Mouse (Mus musculus) heart, embryonic 13.5 days (tissue): ENCODE measurements around the gene Sergef. TPM values are rescaled to one million over a fixed set of nuclear protein-coding genes. Genes with fewer than 3 reads are reported as not detected.
A peak's percentile ranks its signal among the peaks of the same experiment; 100 is the strongest.

Source experiments
- ATAC-seq: fragments of 200-750 bp; cut with Nextera tagmentation; 2 replicates; pipeline ENCODE4 v1.8.0; 2017; ENCODE audit warnings: moderate TSS enrichment; ENCODE audit not compliant: insufficient number of reproducible peaks, low FRiP score, low TSS enrichment; ENCODE audit errors: extremely low read depth
- H3K27ac ChIP-seq: fragments of 300-500 bp; sonication (generic); replicated peaks from 2 replicates; pipeline ENCODE4 v1.5.1; 2015; ENCODE audit warnings: moderate library complexity, mild to moderate bottlenecking, inconsistent platforms
- H3K27me3 ChIP-seq: fragments of 300-500 bp; sonication (generic); replicated peaks from 2 replicates; pipeline ENCODE4 v1.6.1; 2015; ENCODE audit warnings: mild to moderate bottlenecking, inconsistent platforms
- H3K36me3 ChIP-seq: fragments of 300-500 bp; sonication (generic); 2 replicates; pipeline ENCODE4 v1.6.1; 2015; ENCODE audit warnings: mild to moderate bottlenecking, inconsistent platforms
- H3K4me1 ChIP-seq: fragments of 300-500 bp; sonication (generic); 2 replicates; pipeline ENCODE4 v1.6.1; 2015; ENCODE audit warnings: inconsistent platforms
- H3K4me2 ChIP-seq: fragments of 300-500 bp; sonication (generic); 2 replicates; pipeline ENCODE4 v1.6.1; 2015; ENCODE audit warnings: inconsistent platforms, mild to moderate bottlenecking, moderate library complexity
- H3K4me3 ChIP-seq: fragments of 300-500 bp; sonication (generic); 2 replicates; pipeline ENCODE4 v1.5.1; 2015; ENCODE audit warnings: moderate library complexity, mild to moderate bottlenecking, inconsistent platforms
- H3K9ac ChIP-seq: fragments of 300-500 bp; sonication (generic); 2 replicates; pipeline ENCODE4 v1.6.1; 2015; ENCODE audit warnings: inconsistent platforms, mild to moderate bottlenecking, moderate library complexity
- H3K9me3 ChIP-seq: fragments of 300-500 bp; sonication (generic); 2 replicates; pipeline ENCODE4 v1.6.1; 2016; ENCODE audit warnings: inconsistent platforms
- WGBS: fragments of 180-500 bp; shearing (Covaris S2); methylation state at CpG from one replicate; pipeline ENCODE4 v1.1.7; 2015; ENCODE audit warnings: mixed read lengths; 5-methylcytosine and 5-hydroxymethylcytosine counted together
- polyA plus RNA-seq: library from polyadenylated mRNA; unstranded; fragments of >200 nt; fragmentation: Nextera tagmentation; extraction: Ambion mirVana; gene quantifications from 2 replicates; pipeline ENCODE4 v1.2.1, GENCODE M21; 2015

The Sergef gene
- polyA plus RNA-seq, 1 experiment from 2014 or later, result 12.2 TPM

GRCm38 (mm10) chr7:46615256-46615977, 24.2 kb downstream of the Sergef start:
- Histone ChIP-seq H3K9me3 (no peaks in the 10 kb centered on the region), H3K4me2 (no peak overlapping the region), H3K36me3 (peaks cover 10% of the 10 kb centered on the region), H3K27me3 (no peaks in the 10 kb centered on the region), H3K4me3 (no peak overlapping the region), H3K4me1 (peaks cover 47% of the 10 kb centered on the region), H3K27ac (peak overlapping the region; percentile 74), H3K9ac (no peak overlapping the region)
- no peak for ATAC-seq
- WGBS, result 37% methylated on average over 5 of the region's 5 CpGs

GRCm38 (mm10) chr7:46614263-46614662, 25.3 kb downstream of the Sergef start:
- peaks cover 5% of the 10 kb centered on the region; the same call in 1 of the 2 replicates for H3K36me3 ChIP-seq
- ATAC-seq, result no peak
- H3K27me3 ChIP-seq, result no peaks in the 10 kb centered on the region
- peaks cover 47% of the 10 kb centered on the region for H3K4me1 ChIP-seq
- H3K4me2 ChIP-seq, result no peak overlapping the region
- H3K9ac ChIP-seq, result no peak overlapping the region
- no peaks in the 10 kb centered on the region for H3K9me3 ChIP-seq
- H3K4me3 ChIP-seq, result no peak overlapping the region
- 89% methylated on average over 12 of the region's 12 CpGs for WGBS
- H3K27ac ChIP-seq, result no peak overlapping the region

DNA sequence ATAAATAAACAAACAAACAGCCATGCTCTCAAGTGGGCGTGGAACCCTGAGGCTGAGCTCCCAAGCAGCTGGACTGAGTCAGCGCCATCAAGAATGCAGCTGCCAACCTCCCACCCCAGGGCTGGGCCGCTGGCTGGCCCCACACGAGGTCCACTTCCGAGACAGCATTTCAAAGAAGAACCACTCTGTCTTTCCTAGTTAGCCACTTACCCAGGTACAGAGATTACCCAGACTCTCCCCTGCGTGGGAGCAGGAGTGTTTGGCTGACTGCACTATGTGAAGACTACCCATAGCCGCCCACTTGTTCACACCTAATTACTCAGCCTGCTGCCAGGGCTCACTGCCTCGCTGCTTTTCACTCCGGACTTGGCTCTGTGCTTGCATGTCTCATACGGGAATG, 26.5 kb downstream of the Sergef start:
- 62% methylated on average over 10 of the region's 10 CpGs for WGBS
- H3K9me3 ChIP-seq, result no peaks in the 10 kb centered on the region
- H3K9ac ChIP-seq, result no peak overlapping the region
- no peak overlapping the region for H3K4me2 ChIP-seq
- H3K36me3 ChIP-seq, result no peaks in the 10 kb centered on the region
- no peak overlapping the region for H3K27ac ChIP-seq
- peaks cover 43% of the 10 kb centered on the region for H3K4me1 ChIP-seq
- ATAC-seq, result no peak
- H3K4me3 ChIP-seq, result no peak overlapping the region
- no peaks in the 10 kb centered on the region for H3K27me3 ChIP-seq

DNA sequence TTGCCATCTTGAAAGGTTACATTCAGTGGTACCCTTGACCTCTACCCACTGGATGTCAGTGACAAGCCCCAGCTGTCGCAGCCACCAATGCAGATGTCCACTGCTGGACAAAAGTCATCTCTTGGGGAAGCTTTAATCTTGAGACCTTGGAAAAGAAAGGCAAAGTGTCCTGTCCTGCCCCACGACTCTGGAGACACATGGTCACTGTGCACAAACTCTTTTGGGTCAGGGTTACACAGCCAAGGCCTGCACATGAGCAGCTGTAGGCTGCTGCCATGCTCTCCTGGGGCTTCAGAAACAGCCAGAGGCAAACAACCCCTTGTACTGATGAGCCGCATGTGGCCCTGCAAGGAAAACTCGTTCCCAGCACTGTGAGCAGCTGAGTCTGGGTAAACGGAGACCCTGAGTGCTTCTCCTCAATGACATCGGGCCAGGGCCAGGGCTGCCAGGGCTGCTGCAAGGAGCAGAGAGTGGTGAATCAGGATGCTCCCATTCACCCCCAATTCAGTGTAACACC, 27.1 kb downstream of the Sergef start:
- no peak for ATAC-seq
- Histone ChIP-seq H3K27ac (peak overlapping the region; percentile 68), H3K4me3 (no peak overlapping the region), H3K4me1 (peaks cover 48% of the 10 kb centered on the region), H3K9ac (peak overlapping the region; percentile 50; the same call in 1 of the 2 replicates), H3K27me3 (no peaks in the 10 kb centered on the region), H3K9me3 (no peaks in the 10 kb centered on the region), H3K36me3 (no peaks in the 10 kb centered on the region), H3K4me2 (0 out of 2 replicates have a peak overlapping the region, but pooled peaks have one; percentile 9)
- WGBS, result 64% methylated on average over 6 of the region's 6 CpGs

DNA sequence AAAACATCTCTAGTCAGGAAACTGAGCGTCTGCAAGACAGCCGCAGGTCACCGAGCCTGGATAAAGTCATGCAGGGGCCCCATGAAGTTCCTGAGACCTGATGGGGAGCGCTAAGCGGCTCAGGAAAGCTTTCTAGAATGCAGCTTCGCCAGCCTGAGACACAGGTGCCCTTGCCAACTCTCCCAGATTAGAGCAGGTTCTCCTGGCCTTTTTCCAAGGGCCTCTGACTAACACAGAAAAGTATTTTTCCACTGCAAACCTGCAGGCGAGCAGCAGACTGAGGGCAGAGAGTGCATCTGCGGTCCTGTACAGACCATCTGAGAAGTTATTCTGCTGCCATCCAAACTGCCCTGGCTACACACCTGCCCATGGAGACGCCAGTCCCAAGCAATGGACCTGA, 27.6 kb downstream of the Sergef start:
- H3K4me1 ChIP-seq, result peaks cover 53% of the 10 kb centered on the region
- no peaks in the 10 kb centered on the region for H3K36me3 ChIP-seq
- H3K4me2 ChIP-seq, result 0 out of 2 replicates have a peak overlapping the region, but pooled peaks have one; percentile 9
- 39% methylated on average over 9 of the region's 9 CpGs for WGBS
- H3K27ac ChIP-seq, result peak overlapping the region; percentile 68
- no peak for ATAC-seq
- peak overlapping the region; percentile 50 for H3K9ac ChIP-seq
- no peak overlapping the region for H3K4me3 ChIP-seq
- H3K27me3 ChIP-seq, result no peaks in the 10 kb centered on the region
- no peaks in the 10 kb centered on the region for H3K9me3 ChIP-seq

- Histone ChIP-seq H3K27me3 (no peaks in the 10 kb centered on the region), H3K36me3 (0 out of 2 replicates have a peak, but pooled peaks cover 3% of the 10 kb centered on the region), H3K9ac (no peak overlapping the region), H3K9me3 (no peaks in the 10 kb centered on the region), H3K4me1 (peaks cover 41% of the 10 kb centered on the region), H3K4me3 (no peak overlapping the region), H3K27ac (no peak overlapping the region), H3K4me2 (no peak overlapping the region)
- 73% methylated on average over 4 of the region's 4 CpGs for WGBS
- ATAC-seq, result no peak
Measured at GRCm38 (mm10) chr7:46609317-46609716, 30.3 kb downstream of the Sergef start.

- no peak for ATAC-seq
- Histone ChIP-seq H3K4me1 (peaks cover 30% of the 10 kb centered on the region), H3K27ac (0 out of 2 replicates have a peak overlapping the region, but pooled peaks have one; percentile 24), H3K4me3 (no peak overlapping the region), H3K9ac (no peak overlapping the region), H3K36me3 (0 out of 2 replicates have a peak, but pooled peaks cover 3% of the 10 kb centered on the region), H3K9me3 (no peaks in the 10 kb centered on the region), H3K4me2 (no peak overlapping the region), H3K27me3 (no peaks in the 10 kb centered on the region)
- 36% methylated on average over 11 of the region's 11 CpGs for WGBS
Measured at GRCm38 (mm10) chr7:46607428-46608055, 32.1 kb downstream of the Sergef start.

- Histone ChIP-seq H3K4me1 (peaks cover 28% of the 10 kb centered on the region), H3K9me3 (no peaks in the 10 kb centered on the region), H3K36me3 (0 out of 2 replicates have a peak, but pooled peaks cover 3% of the 10 kb centered on the region), H3K4me2 (no peak overlapping the region), H3K9ac (no peak overlapping the region), H3K27me3 (no peaks in the 10 kb centered on the region), H3K4me3 (no peak overlapping the region), H3K27ac (no peak overlapping the region)
- 63% methylated on average over 8 of the region's 8 CpGs for WGBS
- ATAC-seq, result no peak
Measured at GRCm38 (mm10) chr7:46607031-46607426, 32.6 kb downstream of the Sergef start.

DNA sequence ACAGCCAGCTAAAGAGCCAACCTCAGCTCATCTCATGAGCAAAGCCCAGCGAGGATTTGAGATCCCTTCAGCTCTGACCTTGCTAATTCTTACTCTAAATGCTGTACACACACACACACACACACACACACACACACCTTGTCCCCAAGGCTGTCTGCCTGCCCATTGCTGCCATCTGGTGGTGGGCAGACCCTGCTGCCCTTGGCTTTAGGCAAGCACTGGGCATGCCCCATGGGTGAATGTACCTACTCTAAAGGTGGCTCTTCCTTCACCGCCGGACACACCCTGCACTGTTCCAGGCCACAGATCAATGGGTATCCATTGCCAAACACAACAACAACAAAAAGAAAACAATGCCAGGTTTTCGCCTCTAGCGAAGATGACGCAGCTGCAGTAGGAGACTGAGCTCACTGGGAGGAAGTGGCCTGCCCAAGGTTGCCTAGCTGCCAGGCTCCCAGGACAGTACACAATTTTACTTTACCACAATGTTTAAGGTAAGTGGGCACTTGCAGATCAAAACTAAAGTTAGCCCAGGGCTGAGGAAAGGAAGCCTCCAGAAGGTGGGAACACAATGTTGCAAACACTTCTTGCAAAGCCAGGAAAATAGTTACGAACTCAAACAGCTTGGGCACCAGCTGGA, 33.1 kb downstream of the Sergef start:
- H3K4me3 ChIP-seq, result no peak overlapping the region
- peaks cover 28% of the 10 kb centered on the region for H3K4me1 ChIP-seq
- no peak overlapping the region for H3K9ac ChIP-seq
- H3K36me3 ChIP-seq, result 0 out of 2 replicates have a peak, but pooled peaks cover 3% of the 10 kb centered on the region
- ATAC-seq, result no peak; the same call in 1 of the 2 replicates
- no peak overlapping the region for H3K4me2 ChIP-seq
- H3K9me3 ChIP-seq, result no peaks in the 10 kb centered on the region
- no peaks in the 10 kb centered on the region for H3K27me3 ChIP-seq
- no peak overlapping the region for H3K27ac ChIP-seq
- 78% methylated on average over 7 of the region's 7 CpGs for WGBS

DNA sequence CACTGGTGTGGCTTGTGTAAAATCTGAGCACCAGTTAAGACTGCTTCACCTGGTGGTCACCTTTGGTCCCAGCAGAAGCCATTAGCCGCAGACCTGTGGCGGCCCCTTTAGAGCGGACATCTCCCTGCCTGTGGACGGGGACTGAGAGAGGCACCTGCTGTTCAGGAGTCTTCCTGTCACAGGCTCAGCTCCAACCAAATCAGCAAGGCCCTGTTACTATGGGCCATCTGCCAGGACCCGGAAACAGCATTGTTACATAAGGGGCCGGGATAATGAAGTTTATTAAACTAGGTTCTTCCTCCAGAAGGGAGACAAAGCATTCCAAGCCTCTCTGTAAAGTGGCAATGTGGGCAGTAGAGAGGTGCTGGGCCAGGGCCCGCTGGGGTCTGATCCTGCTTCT, 36.6 kb downstream of the Sergef start:
- Histone ChIP-seq H3K9ac (no peak overlapping the region), H3K36me3 (0 out of 2 replicates have a peak, but pooled peaks cover 3% of the 10 kb centered on the region), H3K4me2 (no peak overlapping the region), H3K27ac (no peak overlapping the region), H3K27me3 (no peaks in the 10 kb centered on the region), H3K9me3 (no peaks in the 10 kb centered on the region), H3K4me1 (peaks cover 32% of the 10 kb centered on the region), H3K4me3 (no peak overlapping the region)
- 89% methylated on average over 7 of the region's 7 CpGs for WGBS
- ATAC-seq, result no peak

DNA sequence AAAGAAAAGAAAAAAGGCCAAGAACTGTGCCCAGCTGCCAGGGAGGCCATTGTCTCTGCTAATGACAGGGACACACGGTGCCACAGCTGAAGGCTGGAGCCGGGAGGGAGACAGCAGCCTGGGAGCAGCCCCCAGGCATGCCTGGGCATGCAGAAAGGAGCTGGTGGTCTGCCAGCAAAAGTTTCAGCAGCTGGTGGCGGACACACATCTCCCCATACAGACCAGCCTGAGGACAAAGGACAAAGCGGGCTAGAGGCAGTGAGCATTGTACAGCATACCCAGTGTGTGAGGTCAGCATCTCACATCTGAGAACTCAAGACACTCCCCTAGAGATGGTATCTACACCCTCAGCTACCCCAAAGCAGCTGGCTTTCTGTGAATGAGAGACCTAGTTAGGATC, 37.5 kb downstream of the Sergef start:
- H3K4me1 ChIP-seq, result peaks cover 22% of the 10 kb centered on the region
- ATAC-seq, result no peak
- no peaks in the 10 kb centered on the region for H3K9me3 ChIP-seq
- no peak overlapping the region for H3K4me2 ChIP-seq
- no peak overlapping the region for H3K4me3 ChIP-seq
- H3K27me3 ChIP-seq, result no peaks in the 10 kb centered on the region
- H3K9ac ChIP-seq, result no peak overlapping the region
- 0 out of 2 replicates have a peak, but pooled peaks cover 3% of the 10 kb centered on the region for H3K36me3 ChIP-seq
- no peak overlapping the region for H3K27ac ChIP-seq
- WGBS, result 36% methylated on average over 4 of the region's 4 CpGs
